Mouse (Mus musculus) lung, postnatal 10 days (tissue): ENCODE measurements around the gene Cyp2c69.
"Not testable (repeated sequence)": the region's sequence is repeated elsewhere in the genome, so short reads cannot be mapped to it uniquely, and the experiment has no call there.

Experiments used
- DNase-seq: peaks from one replicate; pipeline ENCODE4 v3.0.0; 2021

Cyp2c69 gene

DNA sequence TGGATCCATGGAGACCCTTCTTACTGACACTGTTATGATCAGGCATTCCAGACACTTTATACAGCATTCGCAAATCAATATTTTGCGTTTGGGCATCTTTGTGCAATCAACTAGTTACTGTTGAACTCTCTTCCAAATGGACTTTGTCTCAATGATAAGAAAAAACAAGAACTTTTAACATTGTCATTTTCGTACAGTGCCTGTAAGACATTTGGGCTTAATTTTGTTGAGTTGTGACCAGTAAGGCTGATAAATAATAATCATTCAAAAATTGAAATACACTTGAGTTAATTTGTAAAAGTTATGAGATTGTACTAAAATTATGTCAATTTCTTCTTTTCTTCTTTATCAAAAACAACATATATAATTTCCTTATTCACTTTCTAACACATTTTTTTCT, at the start of gene Cyp2c69:
Gene Cyp2c69, minus strand, starts transcription at position 101 of the 400 bp plus-strand sequence.
- not testable (repeated sequence) for DNase-seq

DNA sequence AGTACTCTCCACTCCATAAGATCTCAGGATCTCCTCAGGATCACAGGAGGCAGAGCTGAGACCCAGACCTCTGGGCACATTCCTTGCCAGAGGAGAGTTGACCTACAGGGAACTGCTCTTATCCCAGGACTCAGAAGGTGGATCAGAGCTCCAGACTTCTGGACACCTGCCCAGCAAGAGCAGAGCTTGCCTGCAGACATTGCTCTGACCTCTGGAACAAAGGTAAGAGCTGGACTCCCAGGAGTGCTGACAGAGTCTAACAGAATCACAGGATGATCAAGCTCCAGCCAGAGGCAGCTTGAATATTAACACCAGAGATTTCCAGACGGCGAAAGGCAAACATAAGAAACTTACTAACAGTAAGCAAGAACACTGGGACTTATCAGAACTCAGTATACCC, 48.8 kb upstream of the Cyp2c69 start:
- no peak for DNase-seq

DNA sequence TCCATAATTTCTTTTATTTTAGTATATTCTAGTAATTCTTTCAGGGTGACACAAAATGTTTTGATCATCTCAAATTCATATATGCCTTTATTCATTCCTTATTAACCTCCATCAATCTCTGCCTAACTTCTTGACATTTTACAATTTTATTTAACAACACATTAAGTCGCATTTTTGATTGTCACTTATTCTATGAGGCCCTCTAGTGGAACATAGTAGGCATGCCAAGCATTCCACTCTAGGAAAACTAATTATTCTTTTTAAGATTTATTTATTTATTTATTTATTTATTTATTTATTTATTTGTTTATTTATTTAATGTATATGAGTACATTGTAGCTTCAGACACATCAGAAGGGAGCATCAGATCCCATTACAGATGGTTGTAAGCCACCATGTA, 43.4 kb upstream of the Cyp2c69 start:
- no peak for DNase-seq

DNA sequence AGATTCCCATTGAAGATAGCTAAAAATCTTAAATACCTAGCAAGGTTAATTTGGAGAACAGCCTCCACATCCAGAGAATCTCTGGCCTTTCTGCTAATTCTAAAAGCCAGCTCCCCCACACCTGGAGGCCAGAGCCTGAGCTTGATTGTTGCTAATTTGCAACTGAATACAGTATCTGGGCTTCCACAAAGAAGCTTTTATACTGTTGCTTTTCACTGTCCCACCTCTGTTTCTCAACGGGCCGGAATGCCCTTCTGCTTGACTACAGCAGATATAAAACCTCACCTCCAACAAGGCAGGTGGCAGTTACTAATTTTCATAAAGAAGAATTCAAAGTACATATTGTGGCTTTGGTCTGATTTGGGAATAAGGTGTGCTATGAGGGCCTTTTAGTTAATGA, 15.1 kb upstream of the Cyp2c69 start:
- DNase-seq, result no peak

DNA sequence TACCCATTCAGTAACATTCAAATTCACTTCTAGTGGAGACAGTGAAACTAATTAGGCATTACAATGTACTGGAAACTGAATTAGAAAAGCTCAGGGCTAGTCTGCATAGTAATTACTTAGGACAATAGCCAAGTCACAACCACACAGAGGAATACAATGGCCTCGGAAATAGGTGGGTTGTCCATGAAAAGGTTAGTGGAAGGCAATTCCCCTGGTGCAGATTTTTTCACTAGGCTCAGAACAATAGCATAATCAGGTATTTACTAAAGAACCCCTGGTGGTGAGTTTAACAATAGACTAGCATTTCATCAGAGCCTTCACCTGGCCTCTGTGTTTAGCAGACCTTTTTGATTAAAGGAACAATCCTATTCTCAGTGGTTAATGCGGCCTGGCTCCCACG, 3.5 kb upstream of the Cyp2c69 start:
- DNase-seq, result not testable (repeated sequence)

DNA sequence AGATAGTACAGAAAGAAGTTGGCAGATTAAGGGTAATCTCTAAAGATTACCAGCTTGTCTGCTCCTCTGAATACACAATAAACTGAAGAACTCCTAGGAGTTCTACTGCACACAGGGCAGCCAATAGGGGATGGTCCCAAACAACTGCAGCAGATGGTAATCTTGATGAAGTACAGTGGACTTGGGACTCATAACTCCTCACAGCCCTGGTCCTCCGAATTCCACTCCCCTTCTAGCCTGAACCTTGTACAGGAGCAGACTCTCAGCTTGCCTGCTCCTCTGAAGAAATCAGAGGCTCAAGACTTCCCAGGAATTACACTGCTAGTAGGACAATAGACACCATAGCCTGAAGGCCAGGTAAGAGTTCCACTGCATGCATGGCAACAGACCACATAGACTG, 20.5 kb downstream of the Cyp2c69 start:
- DNase-seq, result no peak

DNA sequence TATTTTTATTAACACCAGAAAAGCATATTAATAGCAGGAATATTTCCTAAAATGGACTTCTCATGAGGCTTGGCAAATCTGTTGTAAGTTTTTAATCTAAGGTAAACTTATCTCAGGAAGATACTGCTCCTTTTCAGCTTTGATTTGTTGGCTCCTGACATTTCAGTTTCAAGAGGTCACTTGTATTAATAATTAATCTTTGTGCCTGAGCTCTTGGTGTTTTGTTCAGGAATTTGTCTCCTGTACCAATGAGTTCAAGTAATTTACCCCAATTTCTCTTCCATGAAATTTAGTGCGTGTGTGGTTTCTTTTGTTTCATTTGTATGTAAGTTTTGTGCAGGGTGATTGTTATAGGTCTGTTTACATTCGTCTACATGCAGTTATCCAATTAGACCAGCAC, 65.7 kb downstream of the Cyp2c69 start:
- DNase-seq, result not testable (repeated sequence)

DNA sequence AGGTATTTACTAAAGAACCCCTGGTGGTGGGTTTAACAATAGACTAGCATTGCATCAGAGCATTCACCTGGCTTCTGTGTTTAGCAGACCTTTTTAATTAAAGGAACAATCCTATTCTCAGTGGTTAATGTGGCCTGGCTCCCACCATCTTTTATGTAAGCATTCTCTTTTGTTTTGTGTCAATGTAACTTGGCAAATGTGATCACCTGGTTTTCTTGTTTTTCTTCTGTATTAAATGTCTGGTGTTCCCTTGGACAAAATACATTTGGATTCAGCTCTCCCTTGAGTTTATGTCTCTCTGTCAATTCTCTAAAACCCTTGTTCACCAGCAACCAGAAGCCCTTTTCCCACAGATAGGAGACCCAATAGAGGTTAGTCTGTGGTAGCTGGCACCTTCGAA, 70.2 kb downstream of the Cyp2c69 start:
- DNase-seq, result not testable (repeated sequence)

DNA sequence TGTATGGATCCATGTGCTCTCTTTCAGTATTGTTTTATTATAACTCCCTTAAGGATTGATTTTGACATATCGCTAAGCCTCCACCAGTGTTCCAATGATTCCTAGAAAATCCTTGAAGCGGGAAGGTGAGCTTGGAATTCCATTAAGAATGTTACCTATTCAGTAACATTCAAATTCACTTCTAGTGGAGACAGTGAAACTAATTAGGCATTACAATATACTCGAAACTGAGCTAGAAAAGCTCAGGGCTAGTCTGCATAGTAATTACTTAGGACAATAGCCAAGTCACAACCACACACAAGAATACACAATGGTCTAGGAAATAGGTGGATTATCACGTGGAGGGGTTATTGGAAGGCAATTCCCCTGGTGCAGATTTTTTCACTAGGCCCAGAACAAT, 70.6 kb downstream of the Cyp2c69 start:
- DNase-seq, result not testable (repeated sequence)

DNA sequence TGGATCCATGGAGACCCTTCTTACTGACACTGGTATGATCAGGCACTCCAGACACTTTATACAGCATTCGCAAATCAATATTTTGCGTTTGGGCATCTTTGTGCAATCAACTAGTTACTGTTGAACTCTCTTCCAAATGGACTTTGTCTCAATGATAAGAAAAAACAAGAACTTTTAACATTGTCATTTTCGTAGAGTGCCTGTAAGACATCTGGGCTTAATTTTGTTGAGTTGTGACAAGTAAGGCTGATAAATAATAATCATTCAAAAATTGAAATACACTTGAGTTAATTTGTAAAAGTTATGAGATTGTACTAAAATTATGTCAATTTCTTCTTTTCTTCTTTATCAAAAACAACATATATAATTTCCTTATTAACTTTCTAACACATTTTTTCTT, 73.9 kb downstream of the Cyp2c69 start, which contains the start of gene Cyp2c40:
Gene Cyp2c40, minus strand, starts transcription at position 101 of the 400 bp plus-strand sequence.
- DNase-seq, result not testable (repeated sequence)
